Mouse (Mus musculus): Measurements from ENCODE around the gene Loxl4.

- TF ChIP-seq IRF4 (IDR thresholded peaks at IDR 0.05; ENCODE audit: low read depth, low read length) (no peak), CTCF (conservative IDR thresholded peaks at IDR 0.05 in 1 of 2, IDR thresholded peaks at IDR 0.05 in 1 of 2; ENCODE audit: low read depth in 2 of 2, low read length in 2 of 2) (no peak), EP300 (IDR thresholded peaks at IDR 0.05; ENCODE audit: low read length) (no peak), USF2 (conservative IDR thresholded peaks at IDR 0.05; ENCODE audit: low read depth, low read length) (no peak), RCOR1 (conservative IDR thresholded peaks at IDR 0.05; ENCODE audit: low read depth, low read length) (no peak), USF1 (IDR thresholded peaks at IDR 0.05; ENCODE audit: low read depth, low read length) (no peak), POLR2AphosphoS2 (IDR thresholded peaks at IDR 0.05; ENCODE audit: low read depth, low read length) (no peak), CHD2 (IDR thresholded peaks at IDR 0.05; ENCODE audit: low read length) (no peak), MEF2A (IDR thresholded peaks at IDR 0.05; ENCODE audit: borderline replicate concordance, low read depth, low read length) (no peak)
These were observed 49.6 kb downstream of the Loxl4 start for GRCm38 (mm10) chr19:42562981-42563380.
